Mouse (Mus musculus) brain, embryonic 14.5 days (tissue): ENCODE data around the gene Dmpk.

Source experiments
- CTCF ChIP-seq: fragments of 200-500 bp; IDR thresholded peaks from 2 replicates; pipeline ENCODE4 v1.5.1; 2012; ENCODE audit warnings: inconsistent platforms, mild to moderate bottlenecking, moderate library complexity, borderline replicate concordance; ENCODE audit not compliant: insufficient read depth, insufficient read length; ENCODE audit errors: extremely low read depth
- POLR2A ChIP-seq: fragments of 200-500 bp; IDR thresholded peaks from 2 replicates; pipeline ENCODE4 v1.6.1; 2012; ENCODE audit warnings: mild to moderate bottlenecking, inconsistent platforms, borderline replicate concordance; ENCODE audit not compliant: poor library complexity, insufficient read depth, insufficient read length, severe bottlenecking; ENCODE audit errors: extremely low read depth

GRCm38 (mm10) chr7:19119083-19119482 is 35.4 kb downstream of the Dmpk start:
- TF ChIP-seq POLR2A, result no peak
- no peak for TF ChIP-seq CTCF
